Mouse (Mus musculus) small intestine, adult 2 months (tissue): ENCODE data around the gene Fam168b.

Source experiments
- CTCF ChIP-seq: fragments of 200-500 bp; IDR thresholded peaks from 2 replicates; pipeline ENCODE4 v1.5.1; 2012; ENCODE audit warnings: low read depth, mild to moderate bottlenecking, control low read depth, inconsistent platforms, low read length, moderate library complexity, mixed read lengths; ENCODE audit not compliant: insufficient replicate concordance, insufficient read length; ENCODE audit errors: extremely low read depth
- POLR2A ChIP-seq: fragments of 200-500 bp; IDR thresholded peaks from 2 replicates; pipeline ENCODE4 v1.6.1; 2012; ENCODE audit warnings: low read depth, mild to moderate bottlenecking, control low read depth, inconsistent platforms, low read length, moderate library complexity

- no peak for TF ChIP-seq CTCF
- TF ChIP-seq POLR2A: no peak
These were observed 23.0 kb upstream of the Fam168b start for GRCm38 (mm10) chr1:34865866-34866265.
